Mouse (Mus musculus): Measurements from ENCODE around the gene Nsun2. TPM values are rescaled to one million over a fixed set of nuclear protein-coding genes. Genes with fewer than 3 reads are reported as not detected.

The Nsun2 gene
- polyA plus RNA-seq, 1 experiment from 2014 or later = 73.3 TPM

GRCm38 (mm10) chr13:69610751-69611397, 77.3 kb downstream of the Nsun2 start:
- H3K4me1 ChIP-seq (replicated peaks; ENCODE audit: control insufficient read depth, insufficient read depth, low read length) = 0 out of 2 replicates have a peak, but pooled peaks cover 7% of the 10 kb centered on the region
- H3K36me3 ChIP-seq (replicated peaks; ENCODE audit: control insufficient read depth, insufficient read depth) = peaks cover 24% of the 10 kb centered on the region
- peak overlapping the region; percentile 71 for H3K4me2 ChIP-seq (replicated peaks)
- peak overlapping the region; percentile 64 for H3K9ac ChIP-seq
- ATAC-seq (ENCODE audit: low FRiP score) (no peak), DNase-seq (ENCODE audit: low spot score) (no peak)
- no peaks in the 10 kb centered on the region for H3K27me3 ChIP-seq (ENCODE audit: control insufficient read depth, insufficient read depth, low read length)
- H3K27ac ChIP-seq = no peak overlapping the region; the same call in 1 of the 2 replicates
- peak overlapping the region; percentile 83 for H3K4me3 ChIP-seq (replicated peaks; ENCODE audit: low read length)
- no peaks in the 10 kb centered on the region for H3K9me3 ChIP-seq (ENCODE audit: control insufficient read depth, low read length)
- WGBS = under 1% methylated on average over 40 of the region's 40 CpGs

- H3K9ac ChIP-seq = peak within 1 kb of the TSS; percentile 69
- peaks cover 31% of the 10 kb centered on the region for H3K36me3 ChIP-seq (replicated peaks; ENCODE audit: control insufficient read depth, insufficient read depth)
- under 1% methylated on average over 69 of the region's 69 CpGs for WGBS
- H3K9me3 ChIP-seq (ENCODE audit: control insufficient read depth, low read length) = no peaks in the 10 kb centered on the region
- peak within 1 kb of the TSS; percentile 83 for H3K4me3 ChIP-seq (replicated peaks; ENCODE audit: low read length)
- H3K4me2 ChIP-seq (replicated peaks) = peak within 1 kb of the TSS; percentile 71
- DNase-seq (ENCODE audit: low spot score) (peak; percentile 99), ATAC-seq (ENCODE audit: low FRiP score) (peak; percentile 99)
- 0 out of 2 replicates have a peak, but pooled peaks cover 7% of the 10 kb centered on the region for H3K4me1 ChIP-seq (replicated peaks; ENCODE audit: control insufficient read depth, insufficient read depth, low read length)
- no peaks in the 10 kb centered on the region for H3K27me3 ChIP-seq (ENCODE audit: control insufficient read depth, insufficient read depth, low read length)
- H3K27ac ChIP-seq = peak within 1 kb of the TSS; percentile 81
Measured at GRCm38 (mm10) chr13:69611398-69612174, 78.0 kb downstream of the Nsun2 start, which contains the start of gene Srd5a1. TSS of gene Srd5a1 (minus strand) at chr13:69611442.

GRCm38 (mm10) chr13:69612175-69612544, 78.6 kb downstream of the Nsun2 start:
- DNase-seq (ENCODE audit: low spot score) (no peak), ATAC-seq (ENCODE audit: low FRiP score) (no peak)
- H3K27ac ChIP-seq = peak overlapping the region; percentile 81; the same call in 1 of the 2 replicates
- 0% methylated on average over 24 of the region's 24 CpGs for WGBS
- peak overlapping the region; percentile 69 for H3K9ac ChIP-seq
- H3K4me1 ChIP-seq (replicated peaks; ENCODE audit: control insufficient read depth, insufficient read depth, low read length) = 0 out of 2 replicates have a peak, but pooled peaks cover 7% of the 10 kb centered on the region
- H3K27me3 ChIP-seq (ENCODE audit: control insufficient read depth, insufficient read depth, low read length) = no peaks in the 10 kb centered on the region
- H3K9me3 ChIP-seq (ENCODE audit: control insufficient read depth, low read length) = no peaks in the 10 kb centered on the region
- H3K36me3 ChIP-seq (replicated peaks; ENCODE audit: control insufficient read depth, insufficient read depth) = peaks cover 37% of the 10 kb centered on the region
- H3K4me2 ChIP-seq (replicated peaks) = peak overlapping the region; percentile 71
- H3K4me3 ChIP-seq (replicated peaks; ENCODE audit: low read length) = peak overlapping the region; percentile 83

- ATAC-seq (ENCODE audit: low FRiP score) = no peak
- no peak overlapping the region for H3K4me2 ChIP-seq (replicated peaks)
- no peak overlapping the region for H3K9ac ChIP-seq
- no peaks in the 10 kb centered on the region for H3K27me3 ChIP-seq (ENCODE audit: control insufficient read depth, insufficient read depth, low read length)
- H3K4me3 ChIP-seq (replicated peaks; ENCODE audit: low read length) = no peak overlapping the region
- H3K9me3 ChIP-seq (ENCODE audit: control insufficient read depth, low read length) = no peaks in the 10 kb centered on the region
- H3K4me1 ChIP-seq (replicated peaks; ENCODE audit: control insufficient read depth, insufficient read depth, low read length) = 0 out of 2 replicates have a peak, but pooled peaks cover 3% of the 10 kb centered on the region
- no peak overlapping the region for H3K27ac ChIP-seq
- H3K36me3 ChIP-seq (replicated peaks; ENCODE audit: control insufficient read depth, insufficient read depth) = peaks cover 79% of the 10 kb centered on the region
- no peak for DNase-seq (ENCODE audit: low spot score)
- 95% methylated on average over 6 of the region's 6 CpGs for WGBS
Measured at GRCm38 (mm10) chr13:69616716-69617115, 83.2 kb downstream of the Nsun2 start.

GRCm38 (mm10) chr13:69623843-69624242, 90.3 kb downstream of the Nsun2 start:
- Histone ChIP-seq H3K4me3 (replicated peaks; ENCODE audit: low read length) (no peak overlapping the region), H3K36me3 (replicated peaks; ENCODE audit: control insufficient read depth, insufficient read depth) (peaks cover 94% of the 10 kb centered on the region), H3K9ac (no peak overlapping the region), H3K27me3 (ENCODE audit: control insufficient read depth, insufficient read depth, low read length) (no peaks in the 10 kb centered on the region), H3K4me2 (replicated peaks) (no peak overlapping the region), H3K27ac (no peak overlapping the region), H3K9me3 (ENCODE audit: control insufficient read depth, low read length) (no peaks in the 10 kb centered on the region), H3K4me1 (replicated peaks; ENCODE audit: control insufficient read depth, insufficient read depth, low read length) (no peaks in the 10 kb centered on the region)
- 83% methylated on average over 5 of the region's 5 CpGs for WGBS
- ATAC-seq (ENCODE audit: low FRiP score) = no peak
- no peak for DNase-seq (ENCODE audit: low spot score)

- DNase-seq (ENCODE audit: low spot score) (no peak), ATAC-seq (ENCODE audit: low FRiP score) (no peak)
- H3K27me3 ChIP-seq (ENCODE audit: control insufficient read depth, insufficient read depth, low read length) = no peaks in the 10 kb centered on the region
- H3K4me1 ChIP-seq (replicated peaks; ENCODE audit: control insufficient read depth, insufficient read depth, low read length) = no peaks in the 10 kb centered on the region
- no peak overlapping the region for H3K9ac ChIP-seq
- H3K9me3 ChIP-seq (ENCODE audit: control insufficient read depth, low read length) = no peaks in the 10 kb centered on the region
- no peak overlapping the region for H3K27ac ChIP-seq
- H3K4me2 ChIP-seq (replicated peaks) = no peak overlapping the region
- H3K36me3 ChIP-seq (replicated peaks; ENCODE audit: control insufficient read depth, insufficient read depth) = peaks cover 94% of the 10 kb centered on the region
- 93% methylated on average over 3 of the region's 3 CpGs for WGBS
- H3K4me3 ChIP-seq (replicated peaks; ENCODE audit: low read length) = no peak overlapping the region
Measured at GRCm38 (mm10) chr13:69624510-69624909, 91.0 kb downstream of the Nsun2 start.

GRCm38 (mm10) chr13:69627941-69628340, 94.4 kb downstream of the Nsun2 start:
- no peak for ATAC-seq (ENCODE audit: low FRiP score)
- 96% methylated on average over 3 of the region's 3 CpGs for WGBS
- H3K9me3 ChIP-seq (ENCODE audit: control insufficient read depth, low read length) = no peaks in the 10 kb centered on the region
- H3K9ac ChIP-seq = no peak overlapping the region
- no peaks in the 10 kb centered on the region for H3K4me1 ChIP-seq (replicated peaks; ENCODE audit: control insufficient read depth, insufficient read depth, low read length)
- no peaks in the 10 kb centered on the region for H3K27me3 ChIP-seq (ENCODE audit: control insufficient read depth, insufficient read depth, low read length)
- peaks cover 99% of the 10 kb centered on the region for H3K36me3 ChIP-seq (replicated peaks; ENCODE audit: control insufficient read depth, insufficient read depth)
- H3K27ac ChIP-seq = no peak overlapping the region
- no peak overlapping the region for H3K4me3 ChIP-seq (replicated peaks; ENCODE audit: low read length)
- no peak for DNase-seq (ENCODE audit: low spot score)
- H3K4me2 ChIP-seq (replicated peaks) = no peak overlapping the region

- no peaks in the 10 kb centered on the region for H3K9me3 ChIP-seq (ENCODE audit: control insufficient read depth, low read length)
- DNase-seq (ENCODE audit: low spot score) (no peak), ATAC-seq (ENCODE audit: low FRiP score) (no peak)
- no peak overlapping the region for H3K9ac ChIP-seq
- peaks cover 99% of the 10 kb centered on the region for H3K36me3 ChIP-seq (replicated peaks; ENCODE audit: control insufficient read depth, insufficient read depth)
- H3K4me2 ChIP-seq (replicated peaks) = no peak overlapping the region
- H3K4me1 ChIP-seq (replicated peaks; ENCODE audit: control insufficient read depth, insufficient read depth, low read length) = no peaks in the 10 kb centered on the region
- no peak overlapping the region for H3K4me3 ChIP-seq (replicated peaks; ENCODE audit: low read length)
- H3K27ac ChIP-seq = no peak overlapping the region
- H3K27me3 ChIP-seq (ENCODE audit: control insufficient read depth, insufficient read depth, low read length) = no peaks in the 10 kb centered on the region
- 74% methylated on average over 8 of the region's 8 CpGs for WGBS
Measured at GRCm38 (mm10) chr13:69630576-69630975, 97.0 kb downstream of the Nsun2 start.

- WGBS = 82% methylated on average over 3 of the region's 3 CpGs
Measured at GRCm38 (mm10) chr13:69631111-69631510, 97.6 kb downstream of the Nsun2 start.

More at GRCm38 (mm10) chr13:69631111-69631510, 97.6 kb downstream of the Nsun2 start:
- no peak overlapping the region for H3K27ac ChIP-seq
- H3K36me3 ChIP-seq (replicated peaks; ENCODE audit: control insufficient read depth, insufficient read depth) = peaks cover 98% of the 10 kb centered on the region
- H3K9ac ChIP-seq = no peak overlapping the region
- DNase-seq (ENCODE audit: low spot score) (no peak), ATAC-seq (ENCODE audit: low FRiP score) (no peak)
- no peaks in the 10 kb centered on the region for H3K9me3 ChIP-seq (ENCODE audit: control insufficient read depth, low read length)
- H3K4me2 ChIP-seq (replicated peaks) = no peak overlapping the region
- no peaks in the 10 kb centered on the region for H3K27me3 ChIP-seq (ENCODE audit: control insufficient read depth, insufficient read depth, low read length)
- H3K4me1 ChIP-seq (replicated peaks; ENCODE audit: control insufficient read depth, insufficient read depth, low read length) = no peaks in the 10 kb centered on the region
- H3K4me3 ChIP-seq (replicated peaks; ENCODE audit: low read length) = no peak overlapping the region
